Mouse (Mus musculus) testis, adult 2 months (tissue): ENCODE measurements around the gene Lifr.

Experiments used
- CTCF ChIP-seq: fragments of 200-500 bp; IDR thresholded peaks from 2 replicates; pipeline ENCODE4 v1.5.1; 2012; ENCODE audit warnings: low read depth, mild to moderate bottlenecking, inconsistent platforms, low read length, moderate library complexity; ENCODE audit not compliant: control insufficient read depth, insufficient read depth, insufficient replicate concordance
- POLR2A ChIP-seq: fragments of 200-500 bp; IDR thresholded peaks from 2 replicates; pipeline ENCODE4 v1.6.1; 2012; ENCODE audit warnings: low read depth, mild to moderate bottlenecking, inconsistent platforms, low read length, moderate library complexity; ENCODE audit not compliant: control insufficient read depth

DNA sequence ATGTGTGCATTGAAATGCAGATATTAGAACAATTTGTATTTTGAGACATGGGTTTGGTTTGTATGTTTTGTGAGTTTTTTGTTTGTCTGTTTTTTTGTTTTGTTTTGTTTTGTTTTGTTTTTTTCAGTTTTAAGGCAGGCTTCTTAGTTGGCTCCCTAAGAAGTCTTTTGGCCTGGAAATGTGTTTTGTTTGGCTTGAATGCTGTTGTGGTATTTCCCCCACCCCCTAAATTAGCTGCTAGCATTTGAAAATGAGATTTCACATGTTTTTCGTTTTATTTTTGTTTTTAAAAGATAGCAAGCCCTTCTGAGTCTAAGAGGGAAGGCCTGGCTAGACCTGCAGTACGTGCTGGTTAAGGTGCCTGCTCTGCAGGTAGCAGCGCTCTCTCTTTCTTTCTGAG, 54.1 kb downstream of the Lifr start:
- TF ChIP-seq CTCF (no peak), POLR2A (no peak)
